Mouse (Mus musculus) stomach, embryonic 15.5 days (tissue): ENCODE measurements at regions not wholly inside any gene's neighbourhood (a gene's known extent, or its start where the extent isn't known, plus 50 kb on each side); places are given as distances from the start of the nearest gene placed in this dataset.

ENCODE experiments used
- ATAC-seq: fragments of 200-750 bp; cut with Nextera tagmentation; 2 replicates; pipeline ENCODE4 v1.8.0; 2017; ENCODE audit warnings: low read depth, moderate number of reproducible peaks, moderate TSS enrichment; ENCODE audit not compliant: insufficient read depth, low FRiP score
- H3K27ac ChIP-seq: fragments of 300-500 bp; sonication (generic); 2 replicates; pipeline ENCODE4 v1.5.1; 2015; ENCODE audit warnings: mild to moderate bottlenecking, inconsistent platforms
- H3K27me3 ChIP-seq: fragments of 300-500 bp; sonication (generic); replicated peaks from 2 replicates; pipeline ENCODE4 v1.6.1; 2015; ENCODE audit warnings: inconsistent platforms
- H3K36me3 ChIP-seq: fragments of 300-500 bp; sonication (generic); 2 replicates; pipeline ENCODE4 v1.6.1; 2015; ENCODE audit warnings: inconsistent platforms
- H3K4me1 ChIP-seq: fragments of 300-500 bp; sonication (generic); 2 replicates; pipeline ENCODE4 v1.6.1; 2015; ENCODE audit warnings: inconsistent platforms
- H3K4me2 ChIP-seq: fragments of 300-500 bp; sonication (generic); 2 replicates; pipeline ENCODE4 v1.6.1; 2015; ENCODE audit warnings: mild to moderate bottlenecking, inconsistent platforms
- H3K4me3 ChIP-seq: fragments of 300-500 bp; sonication (generic); replicated peaks from 2 replicates; pipeline ENCODE4 v1.5.1; 2015; ENCODE audit warnings: inconsistent platforms
- H3K9ac ChIP-seq: fragments of 300-500 bp; sonication (generic); 2 replicates; pipeline ENCODE4 v1.6.1; 2015; ENCODE audit warnings: inconsistent platforms
- H3K9me3 ChIP-seq: fragments of 300-500 bp; sonication (generic); 2 replicates; pipeline ENCODE4 v1.6.1; 2016; ENCODE audit warnings: inconsistent platforms
- WGBS: fragments of 180-500 bp; shearing (Covaris S2); methylation state at CpG from one replicate; pipeline ENCODE4 v1.1.7; 2015; 5-methylcytosine and 5-hydroxymethylcytosine counted together

GRCm38 (mm10) chr16:47205339-47205738 lies 707.0 kb upstream of the Nectin3 start:
- Histone ChIP-seq H3K4me1 (no peaks in the 10 kb centered on the region), H3K9ac (no peak overlapping the region), H3K9me3 (no peaks in the 10 kb centered on the region), H3K27ac (no peak overlapping the region), H3K27me3 (no peaks in the 10 kb centered on the region), H3K36me3 (no peaks in the 10 kb centered on the region), H3K4me2 (no peak overlapping the region), H3K4me3 (no peak overlapping the region)
- WGBS: 73% methylated on average over 4 of the region's 4 CpGs
- ATAC-seq: no peak

GRCm38 (mm10) chr16:47204672-47205307 lies 706.5 kb upstream of the Nectin3 start:
- Histone ChIP-seq H3K27me3 (no peaks in the 10 kb centered on the region), H3K9ac (no peak overlapping the region), H3K9me3 (no peaks in the 10 kb centered on the region), H3K36me3 (no peaks in the 10 kb centered on the region), H3K27ac (no peak overlapping the region), H3K4me2 (no peak overlapping the region), H3K4me1 (no peaks in the 10 kb centered on the region), H3K4me3 (no peak overlapping the region)
- WGBS: 80% methylated on average over 3 of the region's 3 CpGs
- ATAC-seq: no peak

GRCm38 (mm10) chr16:47204031-47204430 lies 705.7 kb upstream of the Nectin3 start:
- Histone ChIP-seq H3K27me3 (no peaks in the 10 kb centered on the region), H3K4me1 (no peaks in the 10 kb centered on the region), H3K4me3 (no peak overlapping the region), H3K9ac (no peak overlapping the region), H3K36me3 (no peaks in the 10 kb centered on the region), H3K27ac (no peak overlapping the region), H3K9me3 (no peaks in the 10 kb centered on the region), H3K4me2 (no peak overlapping the region)
- no peak for ATAC-seq

GRCm38 (mm10) chr16:47171444-47172182 lies 673.3 kb upstream of the Nectin3 start:
- H3K4me2 ChIP-seq: no peak overlapping the region
- 69% methylated on average over 3 of the region's 3 CpGs for WGBS
- ATAC-seq: peak; percentile 79
- H3K9me3 ChIP-seq: no peaks in the 10 kb centered on the region
- H3K4me3 ChIP-seq: no peak overlapping the region
- no peak overlapping the region for H3K9ac ChIP-seq
- no peak overlapping the region for H3K27ac ChIP-seq
- no peaks in the 10 kb centered on the region for H3K36me3 ChIP-seq
- no peaks in the 10 kb centered on the region for H3K4me1 ChIP-seq
- H3K27me3 ChIP-seq: no peaks in the 10 kb centered on the region

- H3K9me3 ChIP-seq: no peaks in the 10 kb centered on the region
- H3K4me1 ChIP-seq: no peaks in the 10 kb centered on the region
- H3K36me3 ChIP-seq: no peaks in the 10 kb centered on the region
- no peak for ATAC-seq
- no peak overlapping the region for H3K4me3 ChIP-seq
- no peaks in the 10 kb centered on the region for H3K27me3 ChIP-seq
- no peak overlapping the region for H3K9ac ChIP-seq
- H3K4me2 ChIP-seq: no peak overlapping the region
- 49% methylated on average over 2 of the region's 2 CpGs for WGBS
- no peak overlapping the region for H3K27ac ChIP-seq
Observed at GRCm38 (mm10) chr16:47164573-47164972, 666.2 kb upstream of the Nectin3 start.
